Mouse (Mus musculus) G1E (cell line): Measurements from ENCODE around the gene Cmss1.

Experiments
- CTCF ChIP-seq: IDR thresholded peaks from 2 replicates; pipeline ENCODE4 v1.5.1; 2012; ENCODE audit warnings: low read depth, low read length, inconsistent platforms, mixed read lengths
- POLR2AphosphoS5 ChIP-seq: IDR thresholded peaks from 2 replicates; pipeline ENCODE4 v1.6.1; 2012; ENCODE audit warnings: low read depth, low read length, inconsistent platforms; ENCODE audit not compliant: insufficient replicate concordance

- TF ChIP-seq CTCF: no peak
- no peak for TF ChIP-seq POLR2AphosphoS5
Observed at GRCm38 (mm10) chr16:57514371-57514770, 92.3 kb downstream of the Cmss1 start.
